Mouse (Mus musculus) Muller cell, postnatal 12 days (primary cell): ENCODE data around the gene Itpkc.

Source experiments
- DNase-seq: peaks from one replicate; pipeline ENCODE4 v3.0.0-alpha.2; 2015; ENCODE audit errors: inconsistent ontology term

Itpkc gene

GRCm38 (mm10) chr7:27237527-27237926 is 9.1 kb upstream of the Itpkc start:
- no peak for DNase-seq

- peak; percentile 27 for DNase-seq
These were observed 7.3 kb upstream of the Itpkc start for GRCm38 (mm10) chr7:27235726-27236125.

- no peak for DNase-seq
These were observed 4.8 kb upstream of the Itpkc start for GRCm38 (mm10) chr7:27233300-27233699.

GRCm38 (mm10) chr7:27232781-27233281 is 4.4 kb upstream of the Itpkc start, which contains the start of gene Coq8b:
TSS of gene Coq8b (plus strand) at chr7:27233023.
- DNase-seq: peak; percentile 97

- DNase-seq: peak; percentile 94
These were observed 3.4 kb upstream of the Itpkc start for GRCm38 (mm10) chr7:27231693-27232331.

- DNase-seq: no peak
These were observed 2.3 kb upstream of the Itpkc start for GRCm38 (mm10) chr7:27230781-27231180.

GRCm38 (mm10) chr7:27228865-27229264 is 404 bp upstream of the Itpkc start:
- no peak for DNase-seq

GRCm38 (mm10) chr7:27227676-27228075 is 785 bp downstream of the Itpkc start:
- no peak for DNase-seq

GRCm38 (mm10) chr7:27227276-27227675 is 1.2 kb downstream of the Itpkc start:
- DNase-seq: no peak

- peak; percentile 54 for DNase-seq
These were observed 3.4 kb downstream of the Itpkc start for GRCm38 (mm10) chr7:27224877-27225575.

- no peak for DNase-seq
These were observed 5.9 kb downstream of the Itpkc start for GRCm38 (mm10) chr7:27222538-27222937.

GRCm38 (mm10) chr7:27221939-27222338 is 6.5 kb downstream of the Itpkc start:
- DNase-seq: no peak

GRCm38 (mm10) chr7:27219937-27220336 is 8.5 kb downstream of the Itpkc start:
- no peak for DNase-seq

GRCm38 (mm10) chr7:27218586-27218985 is 9.9 kb downstream of the Itpkc start:
- no peak for DNase-seq

GRCm38 (mm10) chr7:27212626-27213025 is 15.8 kb downstream of the Itpkc start:
- no peak for DNase-seq

- DNase-seq: no peak
These were observed 24.6 kb downstream of the Itpkc start for GRCm38 (mm10) chr7:27203730-27204449.

- no peak for DNase-seq
These were observed 29.7 kb downstream of the Itpkc start for GRCm38 (mm10) chr7:27198779-27199178.

- peak; percentile 39 for DNase-seq
These were observed 30.1 kb downstream of the Itpkc start for GRCm38 (mm10) chr7:27198355-27198754.

GRCm38 (mm10) chr7:27197634-27198033 is 30.8 kb downstream of the Itpkc start:
- no peak for DNase-seq

GRCm38 (mm10) chr7:27197136-27197535 is 31.3 kb downstream of the Itpkc start:
- no peak for DNase-seq

GRCm38 (mm10) chr7:27195681-27196611 is 32.5 kb downstream of the Itpkc start, which contains the start of the genes BC024978 and Snrpa:
TSS of gene BC024978 (plus strand) at chr7:27195781.
TSS of gene Snrpa (minus strand) at chr7:27196271.
- peak; percentile 100 for DNase-seq
